Mouse (Mus musculus): ENCODE measurements around the gene Nxph1. TPM values are rescaled to one million over a fixed set of nuclear protein-coding genes. Genes with fewer than 3 reads are reported as not detected.

Gene Nxph1
- polyA plus RNA-seq, 1 experiment from 2014 or later, result not detected

DNA sequence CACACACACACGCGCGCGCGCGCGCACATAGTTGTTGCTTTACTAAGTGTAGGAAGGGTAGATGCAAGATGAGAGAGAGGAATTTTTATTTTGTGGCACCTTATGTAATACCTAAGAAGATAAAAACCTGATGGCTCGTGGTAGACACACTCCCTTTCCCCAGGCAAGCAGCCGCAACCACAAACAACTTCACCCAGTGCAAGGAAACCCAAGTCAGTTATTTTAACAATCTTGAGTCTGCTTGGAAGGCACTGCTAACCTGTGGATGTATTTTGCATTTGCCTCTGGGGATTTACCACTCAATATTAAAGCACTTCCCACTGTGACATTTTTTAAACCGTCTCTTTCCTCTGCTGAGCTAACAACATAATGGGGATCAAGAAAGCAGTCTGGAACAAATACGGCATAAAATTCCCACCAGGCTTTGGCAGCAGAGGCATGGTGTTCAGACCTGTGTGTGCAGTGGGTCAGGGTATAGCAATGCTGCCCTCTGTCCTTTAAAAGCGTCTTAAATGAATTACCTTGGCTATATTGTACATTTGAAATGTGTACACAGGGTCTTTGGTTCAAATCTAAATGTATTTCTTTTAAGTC lies 176.2 kb downstream of the Nxph1 start:
- Histone ChIP-seq H3K4me3 (ENCODE audit: low read depth, low read length) (no peak overlapping the region), H3K27ac (ENCODE audit: low read depth) (no peak overlapping the region), H3K9ac (no peak overlapping the region), H3K4me1 (ENCODE audit: insufficient read depth) (no peaks in the 10 kb centered on the region), H3K9me3 (ENCODE audit: low read depth, low read length) (no peaks in the 10 kb centered on the region), H3K27me3 (ENCODE audit: insufficient read depth, low read length) (no peaks in the 10 kb centered on the region), H3K36me3 (ENCODE audit: insufficient read depth) (no peaks in the 10 kb centered on the region), H3K4me2 (no peak overlapping the region)
- ATAC-seq (ENCODE audit: insufficient read depth) (no peak), DNase-seq (no peak)
- no peak for TF ChIP-seq CTCF (IDR thresholded peaks at IDR 0.05; ENCODE audit: low read depth)
- 89% methylated on average over 12 of the region's 12 CpGs for WGBS

DNA sequence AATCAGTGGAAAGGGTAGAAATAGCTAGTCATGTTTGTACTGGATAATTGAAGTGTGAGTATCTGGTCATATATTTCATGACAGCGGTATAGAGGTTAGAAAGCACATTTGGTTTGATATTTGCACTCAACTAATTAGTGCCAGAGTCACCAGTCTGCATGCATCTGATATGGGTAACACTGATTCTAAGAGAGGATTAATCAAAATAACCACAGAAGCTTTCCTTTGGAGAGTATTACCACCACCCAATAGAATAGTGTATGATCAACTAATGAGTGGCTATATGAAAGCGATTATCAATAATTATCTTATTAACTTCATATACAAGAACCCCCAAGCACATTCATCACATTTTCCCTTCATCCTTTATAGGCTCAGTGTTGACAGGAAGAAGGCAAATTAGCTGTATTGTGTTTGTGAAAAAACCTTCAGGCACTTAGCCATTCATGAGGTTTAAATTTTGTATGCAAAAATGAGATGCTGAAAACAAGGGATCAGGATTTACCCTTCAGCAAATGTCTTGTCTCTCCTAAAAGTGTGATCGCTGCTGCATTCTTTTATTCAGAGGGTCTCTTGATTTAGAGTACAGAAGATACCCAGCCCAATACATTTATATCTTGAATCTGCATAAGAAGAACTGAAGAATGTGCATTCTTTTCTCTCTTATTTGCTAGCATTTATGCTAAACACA lies 185.5 kb downstream of the Nxph1 start:
- TF ChIP-seq CTCF (IDR thresholded peaks at IDR 0.05; ENCODE audit: low read depth), result no peak
- no peaks in the 10 kb centered on the region for H3K4me1 ChIP-seq (ENCODE audit: insufficient read depth)
- ATAC-seq (ENCODE audit: insufficient read depth) (no peak), DNase-seq (no peak)
- WGBS, result 73% methylated on average over 3 of the region's 3 CpGs
- H3K36me3 ChIP-seq (ENCODE audit: insufficient read depth), result no peaks in the 10 kb centered on the region
- H3K9ac ChIP-seq, result no peak overlapping the region
- no peak overlapping the region for H3K4me3 ChIP-seq (ENCODE audit: low read depth, low read length)
- H3K9me3 ChIP-seq (ENCODE audit: low read depth, low read length), result no peaks in the 10 kb centered on the region
- no peak overlapping the region for H3K4me2 ChIP-seq
- H3K27ac ChIP-seq (ENCODE audit: low read depth), result no peak overlapping the region
- H3K27me3 ChIP-seq (ENCODE audit: insufficient read depth, low read length), result no peaks in the 10 kb centered on the region

DNA sequence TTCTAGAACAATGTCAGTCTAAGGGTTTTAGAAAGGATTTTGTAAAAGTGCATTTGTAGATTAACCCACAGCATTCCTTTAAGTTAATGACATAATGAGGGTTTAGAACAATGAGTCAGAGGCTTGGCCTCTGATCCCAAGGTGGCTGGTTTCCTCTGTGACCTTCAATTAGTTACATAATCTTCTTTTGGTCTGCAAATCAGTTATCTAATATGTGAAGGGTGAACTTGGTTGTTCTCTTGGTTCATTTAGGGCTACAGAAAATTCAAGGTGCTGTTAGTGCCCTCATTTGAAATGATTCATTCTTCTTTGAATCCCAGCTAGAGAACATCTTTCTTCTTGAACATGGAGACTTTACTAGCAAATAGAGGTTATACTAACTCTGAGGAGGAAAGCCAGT lies 199.7 kb downstream of the Nxph1 start:
- Histone ChIP-seq H3K9ac (no peak overlapping the region), H3K4me2 (no peak overlapping the region), H3K4me3 (ENCODE audit: low read depth, low read length) (no peak overlapping the region), H3K4me1 (ENCODE audit: insufficient read depth) (no peaks in the 10 kb centered on the region), H3K9me3 (ENCODE audit: low read depth, low read length) (no peaks in the 10 kb centered on the region), H3K27me3 (ENCODE audit: insufficient read depth, low read length) (no peaks in the 10 kb centered on the region), H3K27ac (ENCODE audit: low read depth) (no peak overlapping the region), H3K36me3 (ENCODE audit: insufficient read depth) (no peaks in the 10 kb centered on the region)
- DNase-seq (no peak), ATAC-seq (ENCODE audit: insufficient read depth) (no peak)
- TF ChIP-seq CTCF (IDR thresholded peaks at IDR 0.05; ENCODE audit: low read depth), result no peak

DNA sequence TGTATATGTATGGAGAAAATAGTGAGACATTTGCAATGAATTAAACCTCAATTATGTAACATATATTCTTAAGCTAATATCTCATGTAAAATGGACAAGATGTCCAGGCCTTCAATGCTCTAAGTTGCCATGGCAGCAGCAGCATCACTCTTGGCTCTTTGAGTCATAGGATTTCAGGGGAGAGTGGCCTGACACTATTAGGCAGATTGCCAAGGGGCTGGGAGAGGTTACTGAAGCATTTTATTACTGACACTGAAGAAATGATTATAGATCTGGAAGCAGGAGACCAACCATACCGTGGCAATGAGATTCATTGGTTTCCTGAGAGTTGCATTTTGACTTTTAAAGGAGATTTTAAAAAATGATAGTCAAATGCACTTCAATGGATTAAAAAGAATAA lies 201.6 kb downstream of the Nxph1 start:
- H3K4me3 ChIP-seq (ENCODE audit: low read depth, low read length), result no peak overlapping the region
- DNase-seq (no peak), ATAC-seq (ENCODE audit: insufficient read depth) (no peak)
- no peaks in the 10 kb centered on the region for H3K4me1 ChIP-seq (ENCODE audit: insufficient read depth)
- no peak overlapping the region for H3K9ac ChIP-seq
- H3K27me3 ChIP-seq (ENCODE audit: insufficient read depth, low read length), result no peaks in the 10 kb centered on the region
- 59% methylated on average over 1 of the region's 1 CpGs for WGBS
- no peaks in the 10 kb centered on the region for H3K9me3 ChIP-seq (ENCODE audit: low read depth, low read length)
- H3K36me3 ChIP-seq (ENCODE audit: insufficient read depth), result no peaks in the 10 kb centered on the region
- H3K4me2 ChIP-seq, result no peak overlapping the region
- TF ChIP-seq CTCF (IDR thresholded peaks at IDR 0.05; ENCODE audit: low read depth), result no peak
- H3K27ac ChIP-seq (ENCODE audit: low read depth), result no peak overlapping the region

DNA sequence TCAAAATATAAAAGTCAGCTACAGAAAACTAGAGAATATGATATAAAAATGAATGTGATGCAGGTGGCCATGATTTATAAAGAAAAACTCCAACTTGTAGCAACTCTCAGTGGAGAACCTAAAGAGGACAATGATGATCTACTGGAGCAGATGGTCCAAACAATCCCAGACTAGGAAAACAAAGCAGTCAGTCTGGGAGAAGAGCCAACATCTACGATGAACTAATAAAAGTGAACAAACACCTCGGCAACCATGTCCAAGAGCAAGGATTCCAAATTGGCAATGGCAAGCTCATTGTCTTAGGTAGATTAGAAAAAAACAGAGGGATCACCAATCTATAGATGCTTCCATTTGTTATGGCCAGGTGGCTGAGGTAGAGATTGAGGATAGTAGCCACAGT lies 211.0 kb downstream of the Nxph1 start:
- no peak overlapping the region for H3K4me3 ChIP-seq (ENCODE audit: low read depth, low read length)
- H3K36me3 ChIP-seq (ENCODE audit: insufficient read depth), result no peaks in the 10 kb centered on the region
- no peak overlapping the region for H3K4me2 ChIP-seq
- no peak for TF ChIP-seq CTCF (IDR thresholded peaks at IDR 0.05; ENCODE audit: low read depth)
- DNase-seq (no peak), ATAC-seq (ENCODE audit: insufficient read depth) (no peak)
- no peaks in the 10 kb centered on the region for H3K9me3 ChIP-seq (ENCODE audit: low read depth, low read length)
- no peak overlapping the region for H3K27ac ChIP-seq (ENCODE audit: low read depth)
- H3K27me3 ChIP-seq (ENCODE audit: insufficient read depth, low read length), result no peaks in the 10 kb centered on the region
- WGBS, result 90% methylated on average over 2 of the region's 2 CpGs
- no peaks in the 10 kb centered on the region for H3K4me1 ChIP-seq (ENCODE audit: insufficient read depth)
- no peak overlapping the region for H3K9ac ChIP-seq

DNA sequence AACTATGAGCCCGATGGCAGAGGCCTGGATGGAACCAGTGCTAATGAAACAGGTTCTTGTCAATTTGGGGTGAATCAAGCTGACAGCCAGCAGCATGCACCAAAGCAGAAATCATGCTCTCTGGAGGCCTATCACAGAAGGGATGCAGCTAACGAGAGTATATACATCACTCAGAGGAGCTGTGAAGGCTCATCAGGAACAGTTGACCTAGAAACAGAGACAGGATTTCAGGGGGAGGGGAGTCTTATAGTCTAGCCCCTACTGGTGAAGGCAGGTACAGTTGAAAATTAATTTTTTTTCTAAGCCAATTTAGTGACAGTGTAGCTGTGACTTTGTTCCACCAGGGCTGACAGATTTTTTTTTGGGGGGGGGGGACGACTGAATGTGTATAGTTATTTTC lies 234.2 kb downstream of the Nxph1 start:
- no peaks in the 10 kb centered on the region for H3K9me3 ChIP-seq (ENCODE audit: low read depth, low read length)
- H3K36me3 ChIP-seq (ENCODE audit: insufficient read depth), result no peaks in the 10 kb centered on the region
- no peak for TF ChIP-seq CTCF (IDR thresholded peaks at IDR 0.05; ENCODE audit: low read depth)
- 42% methylated on average over 3 of the region's 3 CpGs for WGBS
- no peaks in the 10 kb centered on the region for H3K4me1 ChIP-seq (ENCODE audit: insufficient read depth)
- no peak overlapping the region for H3K4me2 ChIP-seq
- H3K27me3 ChIP-seq (ENCODE audit: insufficient read depth, low read length), result no peaks in the 10 kb centered on the region
- H3K27ac ChIP-seq (ENCODE audit: low read depth), result no peak overlapping the region
- H3K4me3 ChIP-seq (ENCODE audit: low read depth, low read length), result no peak overlapping the region
- H3K9ac ChIP-seq, result no peak overlapping the region
- no peak for ATAC-seq (ENCODE audit: insufficient read depth)
- DNase-seq, result no peak

DNA sequence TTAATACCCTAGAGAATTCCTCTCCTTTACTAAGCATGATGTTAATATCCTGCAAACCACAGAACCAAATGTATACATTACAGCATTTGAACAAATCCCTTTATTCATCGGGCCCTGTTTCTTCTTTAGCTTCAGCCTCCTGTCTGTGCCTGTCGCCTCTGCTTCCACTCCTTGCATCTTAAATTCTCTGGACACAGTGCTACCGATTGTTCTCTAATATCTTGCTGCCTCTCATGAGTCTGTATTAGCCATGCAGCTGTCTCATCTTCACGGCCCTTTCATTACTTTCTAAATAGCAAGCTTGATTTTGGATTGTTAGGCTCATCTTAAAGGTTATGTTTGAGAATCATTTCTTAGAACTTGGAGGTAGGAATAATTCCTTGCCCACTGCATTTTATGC lies 262.5 kb downstream of the Nxph1 start:
- no peaks in the 10 kb centered on the region for H3K9me3 ChIP-seq (ENCODE audit: low read depth, low read length)
- H3K4me1 ChIP-seq (ENCODE audit: insufficient read depth), result no peaks in the 10 kb centered on the region
- no peak overlapping the region for H3K9ac ChIP-seq
- H3K36me3 ChIP-seq (ENCODE audit: insufficient read depth), result no peaks in the 10 kb centered on the region
- no peak overlapping the region for H3K27ac ChIP-seq (ENCODE audit: low read depth)
- no peak overlapping the region for H3K4me3 ChIP-seq (ENCODE audit: low read depth, low read length)
- H3K27me3 ChIP-seq (ENCODE audit: insufficient read depth, low read length), result no peaks in the 10 kb centered on the region
- 74% methylated on average over 4 of the region's 4 CpGs for WGBS
- ATAC-seq (ENCODE audit: insufficient read depth) (no peak), DNase-seq (no peak)
- no peak overlapping the region for H3K4me2 ChIP-seq
- TF ChIP-seq CTCF (IDR thresholded peaks at IDR 0.05; ENCODE audit: low read depth), result no peak
